Mouse (Mus musculus): ENCODE data around the gene Usp1. TPM values are rescaled to one million over a fixed set of nuclear protein-coding genes. Genes with fewer than 3 reads are reported as not detected.
"Not testable (repeated sequence)": the region's sequence is repeated elsewhere in the genome, so short reads cannot be mapped to it uniquely, and the experiment has no call there.

Usp1 gene
- polyA plus RNA-seq, 2 experiments = 64.3 to 106 TPM

DNA sequence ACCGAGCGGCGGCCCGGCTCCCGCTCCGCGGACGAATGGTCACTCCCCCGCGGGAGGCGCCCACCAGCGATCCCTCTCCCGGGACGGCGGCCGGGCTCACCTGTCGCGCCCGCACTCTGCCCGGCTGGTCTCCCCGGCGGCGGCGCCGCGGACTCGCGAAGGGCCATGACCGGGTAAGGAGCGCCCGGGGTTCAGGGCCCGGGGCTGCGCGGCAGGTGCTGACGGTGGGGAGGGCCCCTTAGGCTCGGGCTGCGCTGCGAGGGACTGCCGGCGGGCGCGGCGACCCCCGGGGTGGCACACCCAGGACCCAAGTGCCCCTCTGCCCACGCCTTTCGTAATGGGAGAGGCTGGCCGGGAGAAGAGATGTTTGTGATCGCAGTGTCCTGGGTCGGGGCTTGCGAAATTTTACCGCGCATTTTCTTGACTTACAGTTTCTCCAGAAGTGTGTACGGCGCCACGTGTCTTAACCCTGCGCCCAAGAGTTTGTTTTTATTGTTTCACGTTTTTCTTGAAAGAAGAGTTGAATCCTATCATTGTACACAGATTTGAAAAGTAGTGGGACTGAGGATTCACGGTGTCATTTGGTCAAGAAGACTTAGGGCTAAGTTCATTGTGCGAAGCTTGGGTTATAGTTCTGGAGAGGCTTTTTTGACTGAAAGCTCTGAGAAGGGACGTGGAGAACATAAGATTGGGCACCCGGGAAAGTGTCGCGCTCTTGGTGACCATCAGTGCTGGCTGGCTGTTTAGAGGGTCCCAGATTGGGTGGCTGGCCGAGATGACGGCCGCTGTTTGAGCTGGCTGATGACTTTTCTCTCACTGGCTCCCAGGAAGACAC is 678 bp downstream of the Usp1 start:
- ATAC-seq (ENCODE audit: low FRiP score, low read depth) = peak; percentile 0; the same call in 1 of the 2 replicates

DNA sequence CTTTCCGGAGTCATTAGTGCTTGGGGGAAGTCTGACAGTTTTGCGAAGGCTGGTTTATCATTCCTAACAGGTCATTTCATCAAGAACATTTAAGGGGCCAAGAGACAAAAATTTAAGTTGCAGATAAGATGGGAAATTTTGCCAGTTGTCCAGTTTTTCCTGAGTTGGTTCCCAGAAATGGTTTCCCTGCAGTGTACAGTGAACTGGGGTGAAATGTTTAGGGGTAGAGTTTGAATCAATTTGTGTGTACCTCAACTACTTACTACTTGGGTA is 1.2 kb downstream of the Usp1 start:
- no peak for ATAC-seq (ENCODE audit: low FRiP score, low read depth)
- Histone ChIP-seq H3K4me2 (replicated peaks; ENCODE audit: low read depth, low read length, severe bottlenecking) (peak overlapping the region; percentile 60), H3K4me1 (ENCODE audit: control insufficient read depth, insufficient read depth, low read length) (peaks cover 14% of the 10 kb centered on the region)

More for the DNA sequence above, 678 bp downstream of the Usp1 start:
- DNase-seq (ENCODE audit: low spot score) = peak; percentile 32
- TF ChIP-seq POLR2A (IDR thresholded peaks at IDR 0.05; ENCODE audit: borderline replicate concordance, extremely low read depth, insufficient read depth, insufficient read length) = no peak
- no peaks in the 10 kb centered on the region for H3K27me3 ChIP-seq (ENCODE audit: control insufficient read depth, insufficient read depth, low read length)
- H3K4me1 ChIP-seq (ENCODE audit: control insufficient read depth, insufficient read depth, low read length) = peaks cover 14% of the 10 kb centered on the region
- under 1% methylated on average over 53 of the region's 66 CpGs for WGBS
- peak overlapping the region; percentile 97 for H3K4me3 ChIP-seq (replicated peaks; ENCODE audit: low read length)
- H3K27ac ChIP-seq (replicated peaks; ENCODE audit: low read depth, low read length) = peak overlapping the region; percentile 100
- peak overlapping the region; percentile 60 for H3K4me2 ChIP-seq (replicated peaks; ENCODE audit: low read depth, low read length, severe bottlenecking)
- H3K9ac ChIP-seq (ENCODE audit: low read depth, low read length, severe bottlenecking) = peak overlapping the region; percentile 93
- H3K9me3 ChIP-seq (ENCODE audit: control insufficient read depth, low read length) = no peaks in the 10 kb centered on the region
- H3K36me3 ChIP-seq (ENCODE audit: control insufficient read depth, insufficient read depth, low read length) = no peaks in the 10 kb centered on the region

DNA sequence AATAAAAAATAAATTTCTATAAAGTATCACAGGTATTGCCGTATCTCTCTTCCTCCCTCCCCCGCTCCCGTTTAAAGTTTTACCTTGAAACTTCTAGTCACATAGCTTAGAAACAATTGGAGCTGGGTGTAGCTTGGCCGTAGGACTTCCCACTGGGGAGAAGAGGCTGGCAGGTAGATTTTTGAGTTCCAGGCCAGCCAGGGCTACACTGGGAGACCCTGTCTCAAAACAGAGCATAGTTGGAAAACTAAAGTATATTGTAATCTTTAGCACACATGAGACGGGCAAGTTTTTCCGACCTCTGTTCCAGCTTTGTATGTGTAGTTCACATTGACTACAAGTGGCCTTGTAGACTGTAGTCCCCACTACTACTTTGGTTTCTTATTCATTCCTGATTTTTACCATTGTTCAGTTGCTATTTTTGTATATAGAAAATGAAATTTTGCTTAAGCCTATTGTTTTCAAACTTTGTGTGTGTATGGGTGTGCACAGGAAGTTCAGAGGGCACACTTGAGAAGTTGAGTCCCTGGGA is 1.7 kb downstream of the Usp1 start:
- no peak overlapping the region for H3K27ac ChIP-seq (replicated peaks; ENCODE audit: low read depth, low read length)
- ATAC-seq (ENCODE audit: low FRiP score, low read depth) = no peak
- peak overlapping the region; percentile 97 for H3K4me3 ChIP-seq (replicated peaks; ENCODE audit: low read length)
- no peaks in the 10 kb centered on the region for H3K9me3 ChIP-seq (ENCODE audit: control insufficient read depth, low read length)
- no peaks in the 10 kb centered on the region for H3K27me3 ChIP-seq (ENCODE audit: control insufficient read depth, insufficient read depth, low read length)
- H3K9ac ChIP-seq (ENCODE audit: low read depth, low read length, severe bottlenecking) = peak overlapping the region; percentile 93
- peaks cover 5% of the 10 kb centered on the region for H3K36me3 ChIP-seq (ENCODE audit: control insufficient read depth, insufficient read depth, low read length)
- TF ChIP-seq POLR2A (IDR thresholded peaks at IDR 0.05; ENCODE audit: borderline replicate concordance, extremely low read depth, insufficient read depth, insufficient read length) = no peak
- WGBS = 26% methylated on average over 6 of the region's 6 CpGs
- no peak for DNase-seq (ENCODE audit: low spot score)
- peaks cover 14% of the 10 kb centered on the region for H3K4me1 ChIP-seq (ENCODE audit: control insufficient read depth, insufficient read depth, low read length)
- H3K4me2 ChIP-seq (replicated peaks; ENCODE audit: low read depth, low read length, severe bottlenecking) = peak overlapping the region; percentile 60

More for the DNA sequence above, 1.2 kb downstream of the Usp1 start:
- H3K9me3 ChIP-seq (ENCODE audit: control insufficient read depth, low read length) = no peaks in the 10 kb centered on the region
- 0% methylated on average over 2 of the region's 2 CpGs for WGBS
- H3K27ac ChIP-seq (replicated peaks; ENCODE audit: low read depth, low read length) = no peak overlapping the region
- H3K36me3 ChIP-seq (ENCODE audit: control insufficient read depth, insufficient read depth, low read length) = no peaks in the 10 kb centered on the region
- TF ChIP-seq POLR2A (IDR thresholded peaks at IDR 0.05; ENCODE audit: borderline replicate concordance, extremely low read depth, insufficient read depth, insufficient read length) = no peak
- no peak for DNase-seq (ENCODE audit: low spot score)
- H3K9ac ChIP-seq (ENCODE audit: low read depth, low read length, severe bottlenecking) = peak overlapping the region; percentile 93
- H3K27me3 ChIP-seq (ENCODE audit: control insufficient read depth, insufficient read depth, low read length) = no peaks in the 10 kb centered on the region
- peak overlapping the region; percentile 97 for H3K4me3 ChIP-seq (replicated peaks; ENCODE audit: low read length)

DNA sequence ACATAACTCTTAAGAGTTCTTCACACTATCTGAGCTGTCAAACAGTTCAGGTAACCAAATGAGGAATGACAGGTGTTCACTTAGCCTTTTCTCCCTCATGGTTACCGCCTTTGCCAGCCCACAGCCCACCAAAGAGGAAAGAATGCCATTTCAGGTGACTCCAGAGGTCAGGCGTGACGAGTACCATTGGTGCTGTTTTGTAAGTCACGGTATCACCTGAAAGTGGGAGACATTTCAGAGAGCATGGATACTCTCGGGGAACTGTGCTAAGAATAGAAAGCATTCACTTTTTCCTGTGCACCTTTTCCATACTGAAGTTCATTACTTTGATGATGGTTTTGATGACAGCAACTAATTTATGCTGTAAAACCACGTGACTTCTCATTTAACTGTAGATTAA is 12.4 kb downstream of the Usp1 start:
- Histone ChIP-seq H3K4me1 (ENCODE audit: control insufficient read depth, insufficient read depth, low read length) (no peaks in the 10 kb centered on the region), H3K9ac (ENCODE audit: low read depth, low read length, severe bottlenecking) (no peak overlapping the region), H3K4me2 (replicated peaks; ENCODE audit: low read depth, low read length, severe bottlenecking) (no peak overlapping the region), H3K9me3 (ENCODE audit: control insufficient read depth, low read length) (no peaks in the 10 kb centered on the region), H3K27ac (replicated peaks; ENCODE audit: low read depth, low read length) (no peak overlapping the region), H3K4me3 (replicated peaks; ENCODE audit: low read length) (no peak overlapping the region), H3K36me3 (ENCODE audit: control insufficient read depth, insufficient read depth, low read length) (peaks cover 78% of the 10 kb centered on the region), H3K27me3 (ENCODE audit: control insufficient read depth, insufficient read depth, low read length) (no peaks in the 10 kb centered on the region)
- TF ChIP-seq POLR2A (IDR thresholded peaks at IDR 0.05; ENCODE audit: borderline replicate concordance, extremely low read depth, insufficient read depth, insufficient read length) = no peak
- WGBS = 82% methylated on average over 6 of the region's 6 CpGs
- ATAC-seq (ENCODE audit: low FRiP score, low read depth) (no peak), DNase-seq (ENCODE audit: low spot score) (no peak)

DNA sequence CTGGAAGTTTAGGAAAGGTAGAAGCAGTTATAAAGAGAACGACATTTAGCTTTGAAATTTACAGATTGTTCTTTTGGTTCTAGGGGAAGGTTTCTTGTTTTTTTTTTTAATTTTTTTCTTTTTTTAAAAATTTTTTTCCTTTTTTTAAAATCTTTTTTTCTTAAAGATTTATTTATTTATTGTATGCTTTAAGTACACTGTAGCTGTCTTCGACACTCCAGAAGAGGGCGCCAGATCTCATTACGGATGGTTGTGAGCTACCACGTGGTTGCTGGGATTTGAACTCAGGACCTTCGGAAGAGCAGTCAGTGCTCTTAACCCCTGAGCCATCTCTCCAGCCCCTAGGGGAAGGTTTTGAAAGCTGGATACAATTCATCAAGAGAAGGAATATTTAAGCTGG is 14.6 kb downstream of the Usp1 start:
- H3K9ac ChIP-seq (ENCODE audit: low read depth, low read length, severe bottlenecking); DNase-seq (ENCODE audit: low spot score); H3K27ac ChIP-seq (replicated peaks; ENCODE audit: low read depth, low read length); ATAC-seq (ENCODE audit: low FRiP score, low read depth); H3K4me2 ChIP-seq (replicated peaks; ENCODE audit: low read depth, low read length, severe bottlenecking); H3K9me3 ChIP-seq (ENCODE audit: control insufficient read depth, low read length); H3K4me1 ChIP-seq (ENCODE audit: control insufficient read depth, insufficient read depth, low read length); H3K27me3 ChIP-seq (ENCODE audit: control insufficient read depth, insufficient read depth, low read length); H3K4me3 ChIP-seq (replicated peaks; ENCODE audit: low read length): not testable (repeated sequence)
- peaks cover 76% of the 10 kb centered on the region for H3K36me3 ChIP-seq (ENCODE audit: control insufficient read depth, insufficient read depth, low read length)
- 90% methylated on average over 6 of the region's 6 CpGs for WGBS
